Mouse (Mus musculus) ovary, adult 10 weeks (tissue): ENCODE results near the gene Lman2l. TPM values are rescaled to one million over a fixed set of nuclear protein-coding genes. Genes with fewer than 3 reads are reported as not detected.

ENCODE experiments used
- polyA plus RNA-seq: library from polyadenylated mRNA; stranded (reverse); fragments of 350-450 nt; fragmentation: Illumina TruSeq; extraction: RNeasy Lipid Tissue Mini Kit (QIAGEN cat#74804); gene quantifications from one replicate; pipeline ENCODE4 v1.2.3, GENCODE M21; 2014

The Lman2l gene
- polyA plus RNA-seq: 10.6 TPM

DNA sequence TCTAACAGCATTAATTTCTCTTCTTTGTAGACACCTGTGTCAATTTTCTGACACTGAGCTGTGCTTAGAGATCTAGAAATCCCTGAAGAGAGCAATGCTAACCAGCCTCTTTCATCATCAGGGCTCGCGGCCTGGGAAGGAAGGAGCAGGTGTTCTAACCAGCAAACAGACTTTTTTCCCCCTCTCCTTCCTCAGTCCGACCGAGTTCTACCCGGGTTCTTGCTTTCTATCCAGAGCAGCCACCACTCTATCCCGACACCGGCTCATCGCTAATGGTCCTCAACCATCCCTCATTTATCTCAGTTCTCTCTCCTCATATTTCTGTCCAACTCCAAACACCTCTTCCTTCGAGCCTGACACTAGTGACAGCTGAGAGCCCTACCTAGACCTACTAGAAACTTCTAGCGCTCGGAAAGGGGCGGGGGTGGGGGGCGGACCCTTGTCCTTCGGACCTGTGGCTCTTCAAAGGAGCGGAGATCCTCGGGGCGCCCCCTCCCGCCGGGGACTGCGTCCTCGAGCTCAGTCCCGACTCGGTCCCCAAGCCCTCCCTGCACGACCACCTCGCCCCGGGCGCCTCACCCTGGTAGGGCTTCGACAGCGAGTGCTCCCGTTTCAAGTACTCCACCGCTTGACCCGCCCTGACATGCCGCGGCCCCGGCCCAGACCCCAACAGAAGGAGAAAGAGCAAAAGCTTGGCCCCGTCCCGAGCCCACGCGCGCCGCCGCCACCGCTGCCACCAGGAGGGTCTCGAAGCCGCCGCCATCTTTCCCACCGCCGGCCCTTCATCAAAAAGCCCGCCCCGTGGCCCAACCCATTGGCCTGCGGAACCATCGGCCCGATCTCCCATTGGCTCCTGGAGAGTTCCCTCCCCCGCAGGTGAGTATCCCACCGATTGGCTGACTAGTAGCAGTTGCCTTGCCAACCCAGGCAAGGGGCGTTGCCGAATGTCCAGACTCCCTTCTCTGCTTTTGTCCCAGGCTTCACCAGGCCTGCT lies at the start of gene Lman2l:
TSS of gene Lman2l (minus strand) at position 801 of the 994 bp plus-strand sequence.

GRCm38 (mm10) chr1:36471181-36472105 lies 26.4 kb upstream of the Lman2l start, which contains the start of gene Cnnm4:
Gene Cnnm4, plus strand, starts transcription at chr1:36471620.

DNA sequence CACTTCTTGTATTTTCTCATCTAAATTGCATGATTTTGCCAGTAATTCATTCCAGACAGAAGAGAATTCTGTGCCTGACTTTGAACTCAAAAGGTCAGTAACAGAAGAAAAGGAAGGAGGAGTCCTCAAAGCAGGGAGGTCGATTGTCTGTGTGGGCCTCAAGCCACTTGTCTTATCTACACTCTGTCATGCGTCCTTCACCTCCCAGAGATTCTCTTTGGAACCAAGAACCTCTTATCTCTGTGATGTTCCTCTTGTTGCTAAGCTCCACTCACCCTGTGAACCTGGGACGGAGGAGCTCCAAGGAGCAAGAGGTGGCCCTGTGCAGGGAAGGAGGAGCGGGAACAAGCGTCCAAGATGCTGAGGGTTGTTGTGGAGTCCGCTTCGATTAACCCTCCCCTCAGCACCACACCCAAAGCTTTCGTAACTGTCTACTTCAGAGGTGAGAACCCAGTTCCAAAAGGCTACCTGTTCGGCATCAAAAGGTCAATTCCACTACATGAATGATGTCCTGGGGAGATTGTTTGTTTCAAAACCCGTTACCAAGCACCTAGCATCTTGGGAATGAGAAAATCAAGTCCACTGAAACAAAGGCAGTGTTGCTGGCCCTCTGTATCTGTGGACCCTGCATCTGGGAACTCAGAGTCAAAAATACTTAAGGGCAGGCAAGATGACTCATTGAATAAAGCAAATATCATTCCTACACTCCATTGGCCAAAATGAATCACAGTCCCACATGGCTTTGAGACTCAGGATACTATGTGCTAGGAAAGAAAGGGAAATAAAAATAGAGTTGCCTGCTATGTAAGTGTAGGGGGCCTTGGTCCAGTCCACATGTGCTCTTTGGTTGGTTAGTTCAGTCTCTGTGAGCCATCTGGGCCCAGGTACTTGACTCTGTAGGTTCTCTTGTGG lies 72.9 kb downstream of the Lman2l start, which contains the start of gene Fer1l5:
TSS of gene Fer1l5 (plus strand) at position 358 of the 912 bp plus-strand sequence.

Other genes with a start within 250 kb of the Lman2l start
- 125 TPM for gene Uggt1, start 200.6 kb downstream of the Lman2l start, polyA plus RNA-seq
- 6.1 TPM for gene Neurl3, start 170.6 kb downstream of the Lman2l start, polyA plus RNA-seq
- 0.11 TPM for gene Arid5a, start 137.5 kb downstream of the Lman2l start, polyA plus RNA-seq
- 11.5 TPM for gene Kansl3, start 76.1 kb downstream of the Lman2l start, polyA plus RNA-seq
- gene Fer1l5, start 73.0 kb downstream of the Lman2l start, polyA plus RNA-seq: not detected
- gene Cnnm4, start 26.3 kb upstream of the Lman2l start, polyA plus RNA-seq: 2.5 TPM
- gene Cnnm3, start 66.6 kb upstream of the Lman2l start, polyA plus RNA-seq: 11.2 TPM
- 1.1 TPM for gene Ankrd23, start 91.6 kb upstream of the Lman2l start, polyA plus RNA-seq
- gene Gm42417, start 94.2 kb upstream of the Lman2l start, polyA plus RNA-seq: not detected
- 2.0 TPM for gene Ankrd39, start 102.2 kb upstream of the Lman2l start, polyA plus RNA-seq
- gene Sema4c, start 113.1 kb upstream of the Lman2l start, polyA plus RNA-seq: 2.7 TPM
- gene Fam178b, start 237.9 kb upstream of the Lman2l start, polyA plus RNA-seq: not detected
- 53.0 TPM for gene Cox5b, start 246.2 kb upstream of the Lman2l start, polyA plus RNA-seq